Comparison of ENCODE assay signal across 8 mouse cellular contexts in the genomic region with DNA sequence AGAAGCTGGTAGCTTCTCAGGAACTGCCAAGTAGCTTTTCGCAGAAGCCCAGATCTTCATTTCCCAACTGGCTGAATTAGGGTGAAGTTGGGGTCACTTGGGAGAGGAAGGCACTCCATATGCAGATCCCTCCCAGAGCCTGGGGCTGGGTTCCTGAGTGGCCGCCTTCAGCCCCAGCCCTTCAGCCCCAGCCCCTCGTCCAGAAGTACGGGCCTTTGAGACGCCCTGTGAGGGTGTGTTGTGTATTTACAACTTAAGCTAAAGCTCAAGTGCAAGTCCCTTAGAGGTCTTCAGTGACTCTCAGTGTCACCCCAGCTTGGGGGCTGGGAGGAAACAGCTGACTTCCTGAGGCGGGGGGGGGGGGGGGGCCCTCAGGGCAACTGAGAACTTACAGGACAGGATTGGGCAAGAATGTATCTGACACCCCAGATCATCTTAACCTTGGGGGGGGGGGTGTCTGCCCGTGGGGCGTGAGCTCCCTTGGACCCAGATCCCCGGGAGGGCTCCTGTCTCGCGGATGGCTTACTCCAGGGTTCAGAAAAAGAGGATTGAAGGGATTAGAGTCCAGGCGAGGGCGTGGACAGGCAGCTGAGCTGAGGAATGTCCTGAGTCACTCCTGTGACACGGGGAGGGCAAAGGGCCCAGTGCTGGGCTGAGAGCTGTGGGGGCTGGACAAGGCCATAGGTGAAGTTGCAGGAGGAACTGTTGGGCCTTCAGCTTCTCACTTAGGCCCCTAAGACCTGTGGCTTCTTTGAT. TPM values are rescaled to one million over a fixed set of nuclear protein-coding genes. Genes with fewer than 3 reads are reported as not detected.
A peak's percentile ranks its signal among the peaks of the same experiment; 100 is the strongest.
DNase-seq lines count a peak whose midpoint lies in the region; ATAC-seq lines count a peak whose summit lies in the region.

No protein-coding gene starts in this region.

- H3K4me3 ChIP-seq in limb, embryonic 10.5 days: 0 out of 2 replicates have a peak overlapping the region, but pooled peaks have one; percentile 19
- H3K4me3 ChIP-seq in midbrain, embryonic 13.5 days (replicated peaks): no peak overlapping the region

- H3K27ac ChIP-seq in limb, embryonic 10.5 days: peak overlapping the region; percentile 65
- peak overlapping the region; percentile 45; the same call in 1 of the 2 replicates for H3K27ac ChIP-seq in midbrain, embryonic 13.5 days

- H3K4me2 ChIP-seq in midbrain, embryonic 13.5 days (replicated peaks): no peak overlapping the region

- intact Hi-C loops in heart, postnatal 10 days (cut with DNase I): loop anchor here (5.0 kb wide), 1 partner anchor 64 kb away; a partner anchor contains a TSS

- no peak for ATAC-seq in midbrain, embryonic 13.5 days

- H3K36me3 ChIP-seq in limb, embryonic 10.5 days: peaks cover 17% of the 10 kb centered on the region
- H3K36me3 ChIP-seq in midbrain, embryonic 13.5 days: peaks cover 13% of the 10 kb centered on the region

- 0 out of 2 replicates have a peak overlapping the region, but pooled peaks have one; percentile 20 for H3K9ac ChIP-seq in midbrain, embryonic 13.5 days (replicated peaks)

- peaks cover 70% of the 10 kb centered on the region for H3K4me1 ChIP-seq in limb, embryonic 10.5 days
- peaks cover 55% of the 10 kb centered on the region for H3K4me1 ChIP-seq in midbrain, embryonic 13.5 days (replicated peaks)

- WGBS in limb, embryonic 10.5 days: 34% methylated on average over 14 of the region's 14 CpGs
- WGBS in midbrain, embryonic 13.5 days: 15% methylated on average over 14 of the region's 14 CpGs

- H3K27me3 ChIP-seq in limb, embryonic 10.5 days (ENCODE audit: low read depth, poor library complexity, severe bottlenecking): peaks cover 15% of the 10 kb centered on the region
- H3K27me3 ChIP-seq in midbrain, embryonic 13.5 days: no peaks in the 10 kb centered on the region

- peak; percentile 53 for DNase-seq in cerebellum, adult 9-11 months
- no peak for DNase-seq in cerebellum, adult 9-10 months
- peak; percentile 81 for DNase-seq in adrenal gland, postnatal 10 days
- peak; percentile 71 to 73 for DNase-seq in heart, postnatal 10 days
- no peak for DNase-seq in limb, embryonic 10.5 days (ENCODE audit: low spot score)
- DNase-seq in frontal cortex, postnatal 10 days (ENCODE audit: low spot score in 2 of 2): no peak
- no peak for DNase-seq in left cerebral cortex, adult 8-10 months (ENCODE audit: low spot score in 2 of 2)

- no peaks in the 10 kb centered on the region for H3K9me3 ChIP-seq in limb, embryonic 10.5 days (replicated peaks)
- H3K9me3 ChIP-seq in midbrain, embryonic 13.5 days: no peaks in the 10 kb centered on the region

RNA-seq across cellular contexts. Expression of a gene that starts 4.8 kb away (rescaled TPM):
- 1,000 to 10,000 TPM; 1,132 to 1,146 TPM for total RNA-seq in adrenal gland, postnatal 10 days (2021)
- total RNA-seq in heart, postnatal 10 days (2021): 100 to 1,000 TPM; 551 to 562 TPM
- polyA plus RNA-seq in limb, embryonic 10.5 days (2016; fragmentation: Nextera tagmentation; extraction: Ambion mirVana): 589 and 631 TPM in 2 replicates
- polyA plus RNA-seq in midbrain, embryonic 13.5 days (2015; fragmentation: Nextera tagmentation; extraction: Ambion mirVana): 498 and 532 TPM in 2 replicates
- total RNA-seq in left cerebral cortex, adult 8-10 months (2022): 100 to 1,000 TPM; 472 to 551 (median 538) TPM

RNA-seq across cellular contexts. Expression of a gene that starts 12.2 kb away (rescaled TPM):
- total RNA-seq in adrenal gland, postnatal 10 days (2021): 100 to 1,000 TPM in 1 of 2 experiments, 10 to 100 TPM in 1; 96.5 to 102 TPM
- 10 to 100 TPM; 79.0 to 79.1 TPM for total RNA-seq in heart, postnatal 10 days (2021)
- polyA plus RNA-seq in limb, embryonic 10.5 days (2016; fragmentation: Nextera tagmentation; extraction: Ambion mirVana): 319 and 357 TPM in 2 replicates
- polyA plus RNA-seq in midbrain, embryonic 13.5 days (2015; fragmentation: Nextera tagmentation; extraction: Ambion mirVana): 159 and 174 TPM in 2 replicates
- 10 to 100 TPM; 64.7 to 80.4 (median 72.9) TPM for total RNA-seq in left cerebral cortex, adult 8-10 months (2022)

RNA-seq across cellular contexts. Expression of a gene that starts 35.3 kb away (rescaled TPM):
- 10 to 100 TPM; 11.9 to 12.7 TPM for total RNA-seq in adrenal gland, postnatal 10 days (2021)
- total RNA-seq in heart, postnatal 10 days (2021): 1 to 10 TPM; 5.0 to 6.1 TPM
- 14.9 and 15.5 TPM in 2 replicates for polyA plus RNA-seq in limb, embryonic 10.5 days (2016; fragmentation: Nextera tagmentation; extraction: Ambion mirVana)
- 1.5 and 1.6 TPM in 2 replicates for polyA plus RNA-seq in midbrain, embryonic 13.5 days (2015; fragmentation: Nextera tagmentation; extraction: Ambion mirVana)
- total RNA-seq in left cerebral cortex, adult 8-10 months (2022): 1 to 10 TPM; 3.6 to 9.6 (median 6.0) TPM

RNA-seq across cellular contexts. Expression of a gene that starts 53.6 kb away (rescaled TPM):
- 10 to 100 TPM; 37.5 to 55.7 TPM for total RNA-seq in adrenal gland, postnatal 10 days (2021)
- 10 to 100 TPM; 15.1 to 17.6 TPM for total RNA-seq in heart, postnatal 10 days (2021)
- polyA plus RNA-seq in limb, embryonic 10.5 days (2016; fragmentation: Nextera tagmentation; extraction: Ambion mirVana): 17.1 and 18.4 TPM in 2 replicates
- 13.4 and 15.3 TPM in 2 replicates for polyA plus RNA-seq in midbrain, embryonic 13.5 days (2015; fragmentation: Nextera tagmentation; extraction: Ambion mirVana)
- total RNA-seq in left cerebral cortex, adult 8-10 months (2022): 10 to 100 TPM; 16.2 to 32.0 (median 20.3) TPM

RNA-seq across cellular contexts. Expression of a gene that starts 55.5 kb away (rescaled TPM):
- 10 to 100 TPM; 16.0 to 19.8 TPM for total RNA-seq in adrenal gland, postnatal 10 days (2021)
- total RNA-seq in heart, postnatal 10 days (2021): 1 to 10 TPM; 7.8 to 8.2 TPM
- 2.0 and 2.3 TPM in 2 replicates for polyA plus RNA-seq in limb, embryonic 10.5 days (2016; fragmentation: Nextera tagmentation; extraction: Ambion mirVana)
- 5.4 and 5.8 TPM in 2 replicates for polyA plus RNA-seq in midbrain, embryonic 13.5 days (2015; fragmentation: Nextera tagmentation; extraction: Ambion mirVana)
- 10 to 100 TPM; 11.0 to 12.3 (median 12.0) TPM for total RNA-seq in left cerebral cortex, adult 8-10 months (2022)

Comparison
In these comparisons a context has a peak if more than half of its experiments do, and no peak if none do; other contexts are left out.
1. DNase-seq: peak in cerebellum, adult 9-11 months (single experiment), adrenal gland, postnatal 10 days (single experiment) and heart, postnatal 10 days (2 of 2); none in cerebellum, adult 9-10 months (single experiment), limb, embryonic 10.5 days (single experiment), frontal cortex, postnatal 10 days (0 of 2) and left cerebral cortex, adult 8-10 months (0 of 2).